Mouse (Mus musculus): ENCODE measurements at regions not wholly inside any gene's neighbourhood (a gene's known extent, or its start where the extent isn't known, plus 50 kb on each side); places are given as distances from the start of the nearest gene placed in this dataset.

- H3K36me3 ChIP-seq (ENCODE audit: control insufficient read depth, insufficient read depth) = no peaks in the 10 kb centered on the region
- no peaks in the 10 kb centered on the region for H3K4me1 ChIP-seq (replicated peaks; ENCODE audit: control insufficient read depth, insufficient read depth, low read length)
- no peak overlapping the region for H3K4me3 ChIP-seq (ENCODE audit: low read depth, low read length)
- H3K4me2 ChIP-seq (replicated peaks; ENCODE audit: low read depth) = no peak overlapping the region
- TF ChIP-seq CTCF (IDR thresholded peaks at IDR 0.05; ENCODE audit: low read depth) = no peak
- ATAC-seq = no peak
- H3K27me3 ChIP-seq (replicated peaks; ENCODE audit: control insufficient read depth, insufficient read depth, low read length) = no peaks in the 10 kb centered on the region
- no peak overlapping the region for H3K9ac ChIP-seq (ENCODE audit: low read depth, low read length)
- H3K9me3 ChIP-seq (ENCODE audit: control insufficient read depth) = no peaks in the 10 kb centered on the region
- 94% methylated on average over 6 of the region's 6 CpGs for WGBS
- H3K27ac ChIP-seq (ENCODE audit: low read depth, low read length) = no peak overlapping the region
Observed at GRCm38 (mm10) chr14:58512177-58512576, 441.8 kb downstream of the Fgf9 start.

GRCm38 (mm10) chr14:58511571-58511985, 441.2 kb downstream of the Fgf9 start:
- no peaks in the 10 kb centered on the region for H3K36me3 ChIP-seq (ENCODE audit: control insufficient read depth, insufficient read depth)
- TF ChIP-seq CTCF (IDR thresholded peaks at IDR 0.05; ENCODE audit: low read depth) = no peak
- no peak overlapping the region for H3K4me3 ChIP-seq (ENCODE audit: low read depth, low read length)
- H3K27ac ChIP-seq (ENCODE audit: low read depth, low read length) = no peak overlapping the region
- H3K27me3 ChIP-seq (replicated peaks; ENCODE audit: control insufficient read depth, insufficient read depth, low read length) = no peaks in the 10 kb centered on the region
- H3K9me3 ChIP-seq (ENCODE audit: control insufficient read depth) = no peaks in the 10 kb centered on the region
- WGBS = 62% methylated on average over 4 of the region's 4 CpGs
- H3K4me2 ChIP-seq (replicated peaks; ENCODE audit: low read depth) = no peak overlapping the region
- no peak for ATAC-seq
- H3K9ac ChIP-seq (ENCODE audit: low read depth, low read length) = no peak overlapping the region
- no peaks in the 10 kb centered on the region for H3K4me1 ChIP-seq (replicated peaks; ENCODE audit: control insufficient read depth, insufficient read depth, low read length)

GRCm38 (mm10) chr14:58510790-58511189, 440.4 kb downstream of the Fgf9 start:
- H3K27me3 ChIP-seq (replicated peaks; ENCODE audit: control insufficient read depth, insufficient read depth, low read length) = no peaks in the 10 kb centered on the region
- no peaks in the 10 kb centered on the region for H3K9me3 ChIP-seq (ENCODE audit: control insufficient read depth)
- H3K36me3 ChIP-seq (ENCODE audit: control insufficient read depth, insufficient read depth) = no peaks in the 10 kb centered on the region
- no peak overlapping the region for H3K4me2 ChIP-seq (replicated peaks; ENCODE audit: low read depth)
- no peaks in the 10 kb centered on the region for H3K4me1 ChIP-seq (replicated peaks; ENCODE audit: control insufficient read depth, insufficient read depth, low read length)
- H3K4me3 ChIP-seq (ENCODE audit: low read depth, low read length) = no peak overlapping the region
- H3K27ac ChIP-seq (ENCODE audit: low read depth, low read length) = no peak overlapping the region
- ATAC-seq = no peak
- no peak overlapping the region for H3K9ac ChIP-seq (ENCODE audit: low read depth, low read length)
- TF ChIP-seq CTCF (IDR thresholded peaks at IDR 0.05; ENCODE audit: low read depth) = peak; percentile 45
- WGBS = 79% methylated on average over 4 of the region's 4 CpGs

- H3K36me3 ChIP-seq (ENCODE audit: control insufficient read depth, insufficient read depth) = no peaks in the 10 kb centered on the region
Observed at GRCm38 (mm10) chr14:58509106-58509505, 438.8 kb downstream of the Fgf9 start.

GRCm38 (mm10) chr14:58506490-58506889, 436.1 kb downstream of the Fgf9 start:
- H3K4me3 ChIP-seq (ENCODE audit: low read depth, low read length) = no peak overlapping the region
- no peaks in the 10 kb centered on the region for H3K36me3 ChIP-seq (ENCODE audit: control insufficient read depth, insufficient read depth)
- no peaks in the 10 kb centered on the region for H3K4me1 ChIP-seq (replicated peaks; ENCODE audit: control insufficient read depth, insufficient read depth, low read length)
- no peak overlapping the region for H3K9ac ChIP-seq (ENCODE audit: low read depth, low read length)
- H3K4me2 ChIP-seq (replicated peaks; ENCODE audit: low read depth) = no peak overlapping the region
- no peak for TF ChIP-seq CTCF (IDR thresholded peaks at IDR 0.05; ENCODE audit: low read depth)
- WGBS = 61% methylated on average over 3 of the region's 3 CpGs
- H3K9me3 ChIP-seq (ENCODE audit: control insufficient read depth) = no peaks in the 10 kb centered on the region
- H3K27ac ChIP-seq (ENCODE audit: low read depth, low read length) = no peak overlapping the region
- ATAC-seq = no peak
- H3K27me3 ChIP-seq (replicated peaks; ENCODE audit: control insufficient read depth, insufficient read depth, low read length) = no peaks in the 10 kb centered on the region

More at GRCm38 (mm10) chr14:58509106-58509505, 438.8 kb downstream of the Fgf9 start:
- 81% methylated on average over 4 of the region's 4 CpGs for WGBS
- Histone ChIP-seq H3K4me2 (replicated peaks; ENCODE audit: low read depth) (no peak overlapping the region), H3K9ac (ENCODE audit: low read depth, low read length) (no peak overlapping the region), H3K27me3 (replicated peaks; ENCODE audit: control insufficient read depth, insufficient read depth, low read length) (no peaks in the 10 kb centered on the region), H3K9me3 (ENCODE audit: control insufficient read depth) (no peaks in the 10 kb centered on the region), H3K4me3 (ENCODE audit: low read depth, low read length) (no peak overlapping the region), H3K4me1 (replicated peaks; ENCODE audit: control insufficient read depth, insufficient read depth, low read length) (no peaks in the 10 kb centered on the region), H3K27ac (ENCODE audit: low read depth, low read length) (no peak overlapping the region)
- no peak for TF ChIP-seq CTCF (IDR thresholded peaks at IDR 0.05; ENCODE audit: low read depth)
- no peak for ATAC-seq

- no peak for TF ChIP-seq CTCF (IDR thresholded peaks at IDR 0.05; ENCODE audit: low read depth)
- Histone ChIP-seq H3K9me3 (ENCODE audit: control insufficient read depth) (no peaks in the 10 kb centered on the region), H3K36me3 (ENCODE audit: control insufficient read depth, insufficient read depth) (no peaks in the 10 kb centered on the region), H3K27me3 (replicated peaks; ENCODE audit: control insufficient read depth, insufficient read depth, low read length) (no peaks in the 10 kb centered on the region), H3K4me1 (replicated peaks; ENCODE audit: control insufficient read depth, insufficient read depth, low read length) (no peaks in the 10 kb centered on the region), H3K27ac (ENCODE audit: low read depth, low read length) (no peak overlapping the region), H3K9ac (ENCODE audit: low read depth, low read length) (no peak overlapping the region), H3K4me2 (replicated peaks; ENCODE audit: low read depth) (no peak overlapping the region), H3K4me3 (ENCODE audit: low read depth, low read length) (no peak overlapping the region)
- ATAC-seq = no peak
Observed at GRCm38 (mm10) chr14:58505841-58506240, 435.5 kb downstream of the Fgf9 start.

GRCm38 (mm10) chr14:58502890-58503289, 432.5 kb downstream of the Fgf9 start:
- WGBS = 67% methylated on average over 8 of the region's 8 CpGs
- Histone ChIP-seq H3K4me1 (replicated peaks; ENCODE audit: control insufficient read depth, insufficient read depth, low read length) (no peaks in the 10 kb centered on the region), H3K27ac (ENCODE audit: low read depth, low read length) (no peak overlapping the region), H3K36me3 (ENCODE audit: control insufficient read depth, insufficient read depth) (no peaks in the 10 kb centered on the region), H3K27me3 (replicated peaks; ENCODE audit: control insufficient read depth, insufficient read depth, low read length) (no peaks in the 10 kb centered on the region), H3K4me2 (replicated peaks; ENCODE audit: low read depth) (no peak overlapping the region), H3K4me3 (ENCODE audit: low read depth, low read length) (no peak overlapping the region), H3K9ac (ENCODE audit: low read depth, low read length) (no peak overlapping the region), H3K9me3 (ENCODE audit: control insufficient read depth) (no peaks in the 10 kb centered on the region)
- TF ChIP-seq CTCF (IDR thresholded peaks at IDR 0.05; ENCODE audit: low read depth) = no peak
- ATAC-seq = no peak

All from intestine, postnatal 0 days (tissue).